ENCODE assay signal across 8 mouse cellular contexts in the genomic region with DNA sequence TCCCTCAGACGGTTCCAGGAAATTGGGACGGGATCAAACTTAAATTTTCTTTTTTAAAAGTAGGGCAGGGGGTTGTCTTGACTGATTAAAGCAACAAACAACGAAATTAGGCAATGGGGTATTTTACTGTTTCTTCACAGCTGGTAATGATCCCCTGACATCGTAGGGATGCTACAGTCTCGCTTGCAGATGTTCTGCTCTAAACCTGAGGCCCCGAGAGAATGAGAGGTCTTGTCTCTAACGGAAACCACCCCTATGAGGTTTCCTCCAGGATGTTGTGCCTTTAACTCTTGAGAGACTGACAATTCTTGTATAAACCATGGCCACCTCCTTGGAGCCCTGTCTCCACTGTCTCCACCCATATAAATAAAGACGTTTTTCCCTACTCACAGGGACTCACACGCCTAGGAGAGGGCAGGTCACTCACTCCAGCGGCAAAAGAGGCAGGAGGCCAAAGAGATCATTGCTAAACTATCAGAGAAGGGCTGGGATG. TPM values are rescaled to one million over a fixed set of nuclear protein-coding genes. Genes with fewer than 3 reads are reported as not detected.
A peak's percentile ranks its signal among the peaks of the same experiment; 100 is the strongest.
DNase-seq lines count a peak whose midpoint lies in the region; ATAC-seq and TF ChIP-seq lines count a peak whose summit lies in the region.

A gene (minus strand): TSS at position 208 of the 493 bp plus-strand sequence.

- peak within 1 kb of the TSS; percentile 76 for H3K9ac ChIP-seq in heart, embryonic 15.5 days

- intact Hi-C loops in left cerebral cortex, postnatal 14 days (cut with DNase I) = loop anchor here (2.0 kb wide), 1 partner anchor 43 kb away; no protein-coding TSS in a partner anchor

- no peak for TF ChIP-seq POLR2A in brain, embryonic 14.5 days (IDR thresholded peaks at IDR 0.05; ENCODE audit: borderline replicate concordance, extremely low read depth, insufficient read depth, insufficient read length, poor library complexity, severe bottlenecking)

- peak; percentile 14; the same call in 1 of the 2 replicates for ATAC-seq in heart, embryonic 15.5 days (replicated peaks; ENCODE audit: insufficient number of reproducible peaks, insufficient read depth, low FRiP score, low read depth)
- peak; percentile 24 for ATAC-seq in megakaryocyte progenitor cell, adult 5-6 weeks (replicated peaks; ENCODE audit: poor library complexity)

- peaks cover 39% of the 10 kb centered on the region for H3K4me1 ChIP-seq in heart, embryonic 15.5 days (replicated peaks)

- 4% methylated on average over 10 of the region's 10 CpGs for WGBS in heart, embryonic 15.5 days

- peak within 1 kb of the TSS; percentile 64 for H3K4me3 ChIP-seq in heart, embryonic 15.5 days

- no peaks in the 10 kb centered on the region for H3K9me3 ChIP-seq in heart, embryonic 15.5 days (replicated peaks)

- no peak for DNase-seq in layer of hippocampus, adult 8-10 months (ENCODE audit: low spot score in 2 of 2)
- no peak for DNase-seq in layer of hippocampus, adult 9-11 months
- DNase-seq in brain, embryonic 14.5 days (ENCODE audit: low read depth) = no peak
- no peak for DNase-seq in left cerebral cortex, postnatal 14 days (ENCODE audit: low spot score in 2 of 2)
- DNase-seq in thymus, postnatal 36 days = peak; percentile 24 to 36
- DNase-seq in right cerebral cortex, postnatal 36 days (ENCODE audit: low spot score in 2 of 2) = no peak

- peaks cover 11% of the 10 kb centered on the region for H3K36me3 ChIP-seq in heart, embryonic 15.5 days

- no peaks in the 10 kb centered on the region for H3K27me3 ChIP-seq in heart, embryonic 15.5 days

- no peak for TF ChIP-seq CTCF in brain, embryonic 14.5 days (IDR thresholded peaks at IDR 0.05; ENCODE audit: borderline replicate concordance, extremely low read depth, insufficient read depth, insufficient read length)

- H3K4me2 ChIP-seq in heart, embryonic 15.5 days = peak within 1 kb of the TSS; percentile 82

- H3K27ac ChIP-seq in heart, embryonic 15.5 days = peak within 1 kb of the TSS; percentile 92

RNA-seq across cellular contexts. Expression of the gene that starts here (rescaled TPM):
- 10 to 100 TPM; 19.9 to 29.8 (median 23.6) TPM for total RNA-seq in layer of hippocampus, adult 8-10 months (2022)
- polyA plus RNA-seq in brain, embryonic 14.5 days (2012; rRNA removed) = 23.9 and 24.8 TPM in 2 replicates
- polyA plus RNA-seq in heart, embryonic 15.5 days (2015; fragmentation: Nextera tagmentation; extraction: Ambion mirVana) = 29.0 and 36.1 TPM in 2 replicates
- total RNA-seq in left cerebral cortex, postnatal 14 days (2021) = 10 to 100 TPM; 28.5 to 29.9 TPM
- total RNA-seq in megakaryocyte progenitor cell, adult 5-6 weeks (2015) = 5.3 and 7.7 TPM in 2 replicates
- 5.6 and 6.0 TPM in 2 replicates for total RNA-seq in megakaryocyte progenitor cell, adult 5-6 weeks (2017)

Comparison
In these comparisons a context has a peak if more than half of its experiments do, and no peak if none do; other contexts are left out.
1. DNase-seq: peak in thymus, postnatal 36 days (2 of 2); none in layer of hippocampus, adult 8-10 months (0 of 2), layer of hippocampus, adult 9-11 months (single experiment), brain, embryonic 14.5 days (single experiment), left cerebral cortex, postnatal 14 days (0 of 2) and right cerebral cortex, postnatal 36 days (0 of 2).